Mouse (Mus musculus) heart, adult 9 months (tissue): ENCODE data around the gene Tgfbrap1.
"Not testable (repeated sequence)": the region's sequence is repeated elsewhere in the genome, so short reads cannot be mapped to it uniquely, and the experiment has no call there.

Experiments
- DNase-seq, 2 experiments: peaks; one replicate each; pipeline ENCODE4 v3.0.0; 2022; ENCODE audit warnings: low spot score in 2 of 2

The Tgfbrap1 gene

DNA sequence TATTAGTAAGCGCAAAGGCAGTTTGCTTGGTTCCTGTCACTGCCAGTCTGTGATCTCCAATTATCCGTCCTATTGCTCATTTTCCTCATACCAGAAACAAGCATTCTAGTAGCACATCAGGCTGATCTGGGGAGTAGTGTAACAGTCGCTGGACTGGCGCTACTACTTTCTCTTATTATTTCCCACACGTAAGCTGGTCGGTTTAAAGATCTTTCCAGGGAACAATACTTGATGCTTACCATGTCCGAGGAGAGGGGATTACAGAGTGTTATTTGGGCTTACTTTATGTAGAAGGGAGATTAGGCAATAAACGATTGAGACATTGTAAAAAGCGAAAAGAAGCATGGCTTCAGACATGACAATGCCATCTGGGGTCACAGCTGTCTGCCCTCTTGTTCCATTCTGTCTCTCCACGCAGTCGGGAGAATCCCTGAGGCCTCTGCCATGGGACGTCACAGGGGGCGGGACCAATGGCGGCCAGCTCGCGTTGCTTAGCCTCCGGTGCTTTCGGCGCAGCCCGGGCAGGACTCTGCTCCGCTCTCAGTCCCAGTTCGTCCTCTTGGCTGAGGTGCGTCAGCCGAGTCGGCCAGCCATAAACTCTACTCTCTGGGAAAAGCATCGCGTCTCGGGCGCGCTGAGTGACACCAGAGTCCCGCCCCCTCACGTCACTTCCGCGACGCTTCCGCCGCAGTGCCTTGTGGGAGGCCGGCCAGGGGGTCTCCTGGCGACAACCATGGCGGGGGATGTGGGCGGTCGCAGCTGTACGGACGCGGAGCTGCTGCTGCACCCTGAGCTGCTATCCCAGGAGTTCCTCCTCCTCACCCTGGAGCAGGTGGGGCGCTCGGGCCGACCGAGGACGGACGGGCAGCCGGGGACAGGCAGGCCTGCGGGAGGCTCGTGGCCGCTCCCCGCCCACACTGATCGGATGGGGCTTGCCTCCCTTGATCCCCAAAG, at the start of gene Tgfbrap1, which contains the start of gene AI597479:
Gene Tgfbrap1 (minus strand): TSS at position 607 of the 954 bp plus-strand sequence.
Gene AI597479 (plus strand): TSS at position 680 of the 954 bp plus-strand sequence.
- peak; percentile 90 for DNase-seq

- no peak for DNase-seq
Observed at GRCm38 (mm10) chr1:43147474-43147873, 49.0 kb upstream of the Tgfbrap1 start.

DNA sequence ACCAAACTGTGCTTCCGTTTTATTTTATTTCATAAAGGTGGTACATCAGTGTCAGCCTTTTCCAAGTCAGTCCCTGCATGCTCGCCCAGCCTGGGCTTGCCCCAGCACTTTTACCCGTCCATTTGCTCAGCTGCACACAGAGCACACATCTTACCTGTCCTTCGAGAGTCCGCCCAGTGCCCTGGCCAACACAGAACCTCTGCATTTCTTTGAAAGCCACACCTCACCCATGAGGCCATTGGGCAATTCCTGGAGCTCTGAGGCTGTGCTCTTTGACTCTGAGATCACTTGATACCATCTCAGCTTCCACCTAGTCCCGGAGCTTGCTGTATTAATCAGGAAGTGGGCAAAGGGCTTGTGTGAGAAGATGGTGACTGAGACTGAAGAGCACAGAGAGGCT, 47.0 kb upstream of the Tgfbrap1 start:
- no peak for DNase-seq

DNA sequence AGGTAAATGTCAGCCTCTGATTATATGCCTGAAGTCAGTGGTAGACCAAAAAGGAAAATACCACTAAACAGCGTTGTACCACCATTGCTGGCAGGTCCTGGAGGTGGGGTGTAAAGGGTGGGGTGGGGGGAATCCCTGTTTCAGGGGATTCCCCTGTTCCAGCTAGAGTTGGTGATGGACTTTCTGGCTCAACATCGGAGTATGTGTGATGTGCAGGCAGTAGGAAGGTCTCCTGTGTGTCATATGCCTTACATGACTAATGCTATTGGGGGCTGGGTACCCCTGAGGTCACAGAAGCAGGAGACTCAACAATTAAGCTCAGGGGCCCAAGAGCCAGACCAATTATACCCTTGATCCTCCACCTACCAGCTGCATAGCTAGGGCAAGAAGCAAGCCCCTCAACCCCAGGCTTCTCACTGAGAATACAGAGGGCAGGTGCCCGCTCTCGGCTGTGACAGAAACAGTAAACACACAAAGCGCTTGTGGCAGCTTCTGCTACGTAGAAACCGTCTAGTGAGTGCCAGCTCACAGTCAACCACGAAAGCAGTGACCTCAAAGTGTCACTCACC, 46.0 kb upstream of the Tgfbrap1 start:
- DNase-seq: no peak

DNA sequence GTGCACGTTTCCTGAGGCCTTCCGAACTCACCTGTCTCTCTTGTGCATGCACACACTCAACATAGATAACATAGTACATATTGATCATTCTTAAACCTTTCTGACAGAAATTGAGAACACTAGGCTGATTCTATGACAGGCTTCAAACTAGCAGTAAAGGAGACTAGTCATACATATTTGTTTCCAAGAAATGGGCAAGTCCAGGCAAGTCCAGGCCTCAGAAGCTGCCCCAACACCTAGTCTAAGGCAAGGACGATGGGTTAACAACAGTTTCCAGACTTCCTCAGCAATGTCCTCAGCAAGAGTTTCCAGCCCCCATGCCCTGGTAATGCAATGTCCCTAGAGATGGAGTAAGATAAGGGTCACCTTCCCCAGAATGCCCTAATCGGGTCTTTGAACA, 45.4 kb upstream of the Tgfbrap1 start:
- no peak for DNase-seq

GRCm38 (mm10) chr1:43143284-43143683, 44.8 kb upstream of the Tgfbrap1 start:
- DNase-seq: no peak

- no peak for DNase-seq
Observed at GRCm38 (mm10) chr1:43142849-43143248, 44.4 kb upstream of the Tgfbrap1 start.

- no peak for DNase-seq
Observed at GRCm38 (mm10) chr1:43141555-43141961, 43.1 kb upstream of the Tgfbrap1 start.

GRCm38 (mm10) chr1:43139587-43140266, 41.3 kb upstream of the Tgfbrap1 start:
- peak; percentile 47 to 83 for DNase-seq

DNA sequence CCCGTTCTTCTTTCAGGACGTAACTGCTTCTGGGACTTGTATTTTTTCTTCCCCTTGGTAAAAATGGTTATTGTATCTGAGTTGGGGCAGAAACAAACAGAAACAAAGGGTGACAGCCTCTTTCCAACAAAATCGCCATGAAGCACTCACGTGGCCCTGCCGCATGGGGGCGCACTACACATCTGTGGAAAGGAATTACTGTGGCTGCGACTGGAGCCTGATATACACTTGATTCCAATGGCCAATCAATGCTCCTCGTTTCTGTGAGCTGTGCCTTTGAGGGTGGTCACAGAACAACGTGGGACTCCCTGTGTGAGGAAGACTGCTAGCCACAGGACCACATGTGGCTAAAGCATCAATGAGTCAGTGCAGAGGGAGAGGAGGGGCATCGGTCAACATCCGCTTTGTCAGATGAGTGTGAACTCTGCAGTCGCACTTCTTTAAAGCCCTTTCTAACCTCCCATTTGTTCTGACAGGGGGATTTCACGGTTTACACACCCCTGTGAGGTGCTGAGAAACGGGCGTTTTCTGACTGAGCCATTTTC, 39.9 kb upstream of the Tgfbrap1 start:
- no peak for DNase-seq

- no peak for DNase-seq
Observed at GRCm38 (mm10) chr1:43137334-43137733, 38.9 kb upstream of the Tgfbrap1 start.

DNA sequence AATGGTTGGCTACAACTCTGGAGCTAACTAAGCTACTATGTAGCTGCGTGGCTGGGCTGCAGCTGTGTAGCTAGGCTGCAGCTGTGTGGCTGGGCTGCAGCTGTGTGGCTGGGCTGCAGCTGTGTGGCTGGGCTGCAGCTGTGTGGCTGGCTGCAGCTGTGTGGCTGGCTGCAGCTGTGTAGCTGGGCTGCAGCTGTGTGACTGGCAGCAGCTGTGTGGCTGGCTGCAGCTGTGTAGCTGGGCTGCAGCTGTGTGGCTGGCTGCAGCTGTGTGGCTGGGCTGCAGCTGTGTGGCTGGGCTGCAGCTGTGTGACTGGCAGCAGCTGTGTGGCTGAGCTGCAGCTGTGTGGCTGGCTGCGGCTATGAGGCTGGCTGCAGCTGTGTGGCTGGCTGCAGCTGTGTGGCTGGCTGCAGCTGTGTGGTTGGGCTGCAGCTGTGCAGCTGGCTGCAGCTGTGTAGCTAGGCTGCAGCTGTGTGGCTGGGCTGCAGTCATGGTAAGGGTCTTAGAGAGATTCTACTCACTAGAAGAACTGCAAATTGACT, 38.1 kb upstream of the Tgfbrap1 start:
- not testable (repeated sequence) for DNase-seq

DNA sequence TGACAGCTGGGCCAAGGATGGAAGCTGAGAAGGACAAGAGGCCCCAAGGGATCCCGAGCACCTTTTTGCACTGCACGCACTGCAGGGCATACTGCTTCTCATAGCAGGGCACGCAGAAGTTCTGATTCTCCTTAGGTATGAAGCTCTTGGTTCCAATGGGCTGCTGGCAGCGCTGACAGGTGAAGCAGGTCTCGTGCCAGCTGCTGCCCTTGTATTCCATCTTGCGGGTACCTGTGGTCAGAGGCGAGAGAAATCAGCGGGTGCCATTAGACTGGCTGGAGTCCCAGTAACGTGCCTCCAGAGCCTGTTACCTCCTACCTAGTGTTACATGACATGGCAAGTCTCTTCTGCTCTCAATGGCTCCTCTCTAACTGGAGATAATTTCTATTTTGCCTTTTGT, 33.2 kb upstream of the Tgfbrap1 start:
- DNase-seq: no peak

DNA sequence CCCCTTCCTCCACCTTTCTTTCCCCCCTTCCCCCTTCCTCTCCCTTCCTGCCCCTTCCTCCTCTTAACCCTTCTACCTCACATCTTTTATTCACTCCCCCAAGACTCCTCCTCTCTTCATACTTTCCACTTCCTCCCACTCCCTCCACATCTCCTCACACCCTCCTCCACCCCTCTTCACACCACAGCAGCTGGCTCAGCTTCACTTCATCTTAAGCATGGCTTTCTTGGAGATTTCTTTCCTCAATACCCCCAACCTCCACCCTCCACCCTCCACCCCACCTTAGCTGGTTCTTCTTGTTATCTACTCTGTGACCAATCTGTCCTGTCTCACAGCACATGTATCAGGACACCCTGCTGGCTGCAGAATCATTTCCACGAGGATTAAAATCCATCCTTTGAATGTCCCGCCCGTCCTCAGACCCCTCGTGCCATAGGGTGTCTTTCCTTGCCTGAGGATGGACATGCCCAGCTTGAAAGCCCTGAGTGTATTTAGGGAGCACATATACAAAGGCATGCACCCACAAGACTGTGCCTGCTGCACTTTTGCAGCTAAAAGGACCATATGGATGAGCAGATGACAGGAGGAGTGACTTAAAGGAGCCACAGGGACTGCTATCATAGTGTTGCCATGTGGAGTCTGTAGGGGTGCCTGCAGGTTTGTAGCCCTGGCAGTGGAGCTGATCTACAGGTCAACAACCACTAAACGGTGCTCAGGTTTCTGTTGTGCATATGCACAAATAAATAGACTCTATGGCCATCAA, 32.0 kb upstream of the Tgfbrap1 start:
- DNase-seq: no peak

DNA sequence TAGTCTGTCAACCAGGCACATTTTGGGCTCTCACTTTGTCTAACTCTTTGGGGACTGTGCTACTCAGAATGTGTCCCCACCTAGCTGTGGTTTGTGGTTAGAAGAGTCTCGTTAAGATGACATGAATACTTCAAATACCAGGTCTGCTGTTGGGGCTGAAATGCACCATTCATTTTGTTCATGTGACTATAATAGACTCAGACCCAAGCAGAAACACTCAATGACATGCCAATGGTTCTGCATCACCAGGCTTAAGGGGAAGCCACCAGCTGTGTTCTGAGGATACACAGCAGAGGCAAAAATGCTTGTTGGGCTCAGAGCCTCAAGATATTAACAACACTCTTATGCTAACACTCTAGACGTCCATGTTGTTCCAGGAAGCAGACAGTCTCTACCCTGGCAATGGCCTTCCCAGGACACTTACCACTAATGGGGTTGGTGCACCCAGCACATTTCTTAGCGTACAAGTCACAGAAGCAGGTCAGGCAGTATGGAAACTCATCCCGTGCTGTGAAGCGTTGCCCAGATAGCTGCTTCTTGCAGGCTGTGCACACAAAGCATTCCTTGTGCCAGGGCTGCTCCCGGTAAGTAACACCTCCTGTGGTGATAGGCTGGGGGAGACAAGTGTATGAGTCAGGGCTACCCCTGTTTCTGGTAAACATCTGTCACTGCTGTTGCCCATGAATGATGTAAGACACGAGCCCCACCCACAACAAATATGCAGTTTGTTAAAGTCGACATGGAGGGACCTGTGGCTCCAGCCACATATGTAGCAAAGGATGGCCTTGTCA, 29.6 kb upstream of the Tgfbrap1 start:
- DNase-seq: no peak

DNA sequence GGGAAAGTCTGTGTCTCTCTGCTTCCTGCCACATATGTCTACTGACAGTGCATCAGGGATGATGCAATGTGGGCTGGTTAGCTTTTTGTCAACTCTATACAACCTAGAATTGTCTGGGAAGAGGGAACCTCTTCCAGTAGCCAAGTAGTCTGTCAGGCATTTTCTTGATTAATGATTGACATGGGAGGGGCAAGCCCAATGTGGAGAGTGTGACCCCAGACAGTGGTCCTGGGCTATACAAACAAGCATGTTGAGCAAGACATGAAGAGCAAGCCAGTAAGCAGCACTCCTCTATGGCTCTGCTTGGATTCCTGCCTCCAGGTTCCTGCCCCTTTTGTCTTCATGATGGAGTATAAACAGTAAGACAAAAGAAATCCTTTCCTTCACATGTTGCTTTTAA, 28.8 kb upstream of the Tgfbrap1 start:
- no peak for DNase-seq

DNA sequence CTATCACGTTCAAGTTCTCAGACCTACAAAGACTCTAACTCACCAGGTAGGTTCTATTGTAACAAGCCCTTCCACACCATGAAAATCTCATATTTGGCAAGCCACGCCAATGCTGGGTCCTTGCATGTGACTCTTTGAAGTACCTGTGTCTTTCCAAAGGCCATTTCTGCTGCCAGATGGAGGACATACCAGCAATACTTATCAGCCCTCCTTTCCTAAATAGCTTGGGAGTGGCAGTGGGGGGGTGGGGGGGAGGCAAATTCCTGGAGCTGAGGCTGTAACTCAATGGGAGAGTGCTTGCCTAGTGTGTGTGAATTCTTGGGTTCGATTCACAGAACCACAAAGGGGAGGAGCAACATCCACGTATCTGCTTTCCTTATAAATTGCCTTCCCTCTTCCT, 26.3 kb upstream of the Tgfbrap1 start:
- no peak for DNase-seq

GRCm38 (mm10) chr1:43122616-43123015, 24.2 kb upstream of the Tgfbrap1 start:
- no peak for DNase-seq

DNA sequence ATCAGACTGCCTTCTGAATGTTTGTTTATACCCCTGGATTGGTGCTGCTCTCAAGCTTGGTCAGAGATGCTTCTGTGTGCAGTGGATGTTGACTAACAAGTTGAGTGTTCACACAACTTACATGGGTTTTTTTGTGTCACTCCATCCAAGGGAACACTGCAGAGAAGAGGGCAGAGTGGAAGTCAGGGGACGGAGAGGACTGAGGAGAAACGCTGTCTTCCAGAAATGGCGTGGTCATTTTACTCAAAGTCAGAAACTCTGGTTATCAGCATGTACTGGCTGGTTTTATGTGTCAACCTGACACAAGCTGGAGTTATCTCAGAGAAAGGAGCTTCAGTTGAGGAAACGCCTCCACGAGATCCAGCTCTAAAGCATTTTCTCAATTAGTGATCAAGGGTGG, 22.5 kb upstream of the Tgfbrap1 start:
- DNase-seq: no peak

GRCm38 (mm10) chr1:43117435-43117834, 19.0 kb upstream of the Tgfbrap1 start:
- DNase-seq: no peak
